Mouse (Mus musculus) telencephalon, adult 2 months (tissue): ENCODE results near the gene Pdpn.
"Not testable (repeated sequence)": the region's sequence is repeated elsewhere in the genome, so short reads cannot be mapped to it uniquely, and the experiment has no call there.

Source experiments
- DNase-seq: peaks from one replicate; pipeline ENCODE4 v3.0.0-alpha.2; 2011; ENCODE audit warnings: low read depth, low spot score

Gene Pdpn

DNA sequence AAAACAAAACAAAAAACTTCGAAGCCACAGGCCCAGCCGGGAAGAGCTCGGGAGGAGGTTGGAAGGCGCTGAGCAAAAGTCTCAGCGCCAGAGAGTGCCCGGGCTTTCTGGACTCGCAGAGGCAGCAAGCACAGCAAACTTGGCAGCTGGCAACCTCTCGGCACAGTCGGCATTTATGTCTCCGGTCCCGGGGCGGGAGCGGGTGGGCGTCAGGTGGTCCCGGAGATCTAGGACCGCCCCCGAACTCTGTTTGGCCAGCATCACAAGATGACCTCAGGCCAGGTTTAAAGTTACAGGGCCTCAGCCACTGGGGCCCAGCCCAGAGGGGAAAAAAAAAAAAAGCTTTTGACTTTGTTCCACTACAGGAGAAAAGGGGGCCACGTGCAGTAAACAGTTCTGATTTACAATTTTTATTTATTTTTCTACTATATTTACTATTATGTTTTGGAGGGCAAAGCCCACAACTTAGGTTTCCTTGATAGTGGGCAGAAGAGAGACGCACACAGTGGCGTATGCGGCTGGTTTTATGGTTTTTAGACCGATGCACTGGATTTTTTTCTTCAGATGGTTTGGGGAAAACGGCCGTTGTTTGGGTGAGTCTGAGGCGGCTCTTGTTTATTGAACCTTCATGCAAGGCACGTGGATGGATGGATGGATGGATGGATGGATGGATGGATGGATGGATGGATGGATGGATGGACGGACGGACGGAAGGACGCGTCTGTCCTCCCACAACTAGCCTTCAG, at the start of gene Pdpn:
Pdpn (minus strand) TSS at position 240 of the 746 bp plus-strand sequence.
- DNase-seq: no peak

DNA sequence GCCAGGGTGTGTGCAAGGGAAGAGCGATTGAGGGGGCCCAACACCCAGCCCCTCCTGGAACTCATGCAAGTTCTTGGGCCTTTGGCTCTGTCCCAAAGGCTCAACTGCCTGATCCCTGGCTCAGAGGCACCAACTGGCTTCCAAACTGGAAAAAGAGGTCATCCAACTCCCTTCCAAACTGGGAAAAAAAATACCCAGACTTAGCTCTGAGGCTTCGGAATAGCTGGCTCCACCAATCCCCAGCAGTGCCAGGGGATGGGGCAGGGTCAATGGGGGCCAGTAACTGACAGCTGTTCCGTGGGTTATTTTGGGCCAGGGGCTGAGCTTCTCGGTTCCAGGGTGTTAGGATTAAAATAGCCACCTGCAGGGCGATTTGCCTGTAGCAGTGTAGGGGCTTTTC, 49.3 kb upstream of the Pdpn start:
- DNase-seq: no peak

DNA sequence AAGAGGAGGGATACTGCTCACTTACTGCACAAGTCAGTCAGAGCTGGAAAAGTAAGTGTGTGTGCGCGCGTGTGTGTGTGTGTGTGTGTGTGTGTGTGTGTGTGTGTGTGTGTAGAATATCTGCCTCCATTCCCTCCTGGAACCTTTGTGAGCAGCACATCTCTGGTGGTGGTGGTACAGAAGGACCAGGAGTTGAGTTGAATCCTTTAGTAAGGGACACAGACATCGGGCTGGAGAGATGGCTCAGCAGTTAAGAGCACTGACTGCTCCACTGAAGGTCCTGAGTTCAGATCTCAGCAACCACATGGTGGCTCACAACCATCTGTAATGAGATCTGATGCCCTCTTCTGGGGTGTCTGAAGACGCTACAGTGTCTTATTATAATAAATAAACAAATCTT, 46.1 kb upstream of the Pdpn start:
- DNase-seq: not testable (repeated sequence)

DNA sequence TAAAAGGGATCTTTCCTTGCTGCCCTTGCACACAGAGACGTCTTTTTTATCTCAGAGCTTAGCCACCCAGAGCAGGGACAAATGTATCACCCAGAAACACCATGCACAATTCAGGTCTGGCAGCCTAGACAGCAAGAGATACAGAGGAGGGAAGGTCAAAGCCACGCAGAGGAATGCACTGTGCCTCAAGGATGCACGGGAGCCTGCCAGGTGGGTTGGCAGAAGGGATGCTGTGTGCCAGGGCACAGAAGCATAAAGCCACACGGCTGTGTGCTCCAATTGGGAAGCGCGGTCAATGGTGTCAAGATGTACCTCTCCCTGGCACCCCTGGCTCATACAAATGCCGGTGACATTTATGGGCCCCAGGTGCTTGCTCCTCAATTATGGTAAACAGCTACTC, 42.1 kb upstream of the Pdpn start:
- DNase-seq: no peak

DNA sequence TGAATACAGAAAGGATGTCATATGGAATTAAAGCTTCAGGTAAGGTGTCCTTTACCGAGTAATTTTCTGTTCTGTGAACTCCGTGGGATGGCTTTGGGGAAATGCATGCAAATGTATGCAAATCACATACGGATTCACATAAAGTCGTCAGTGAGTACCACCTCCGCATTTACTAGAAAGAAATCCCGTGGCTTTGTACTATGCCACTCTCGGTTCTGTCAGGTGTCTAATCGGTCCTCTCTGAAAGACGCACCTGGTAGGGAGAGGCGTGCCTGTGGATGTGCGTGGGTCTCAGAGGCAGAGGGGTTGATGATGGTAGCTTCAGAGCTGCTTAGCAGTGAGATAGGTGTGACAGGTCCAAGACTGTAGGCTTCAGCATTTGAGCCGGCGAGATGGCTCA, 40.4 kb upstream of the Pdpn start:
- peak; percentile 41 for DNase-seq

DNA sequence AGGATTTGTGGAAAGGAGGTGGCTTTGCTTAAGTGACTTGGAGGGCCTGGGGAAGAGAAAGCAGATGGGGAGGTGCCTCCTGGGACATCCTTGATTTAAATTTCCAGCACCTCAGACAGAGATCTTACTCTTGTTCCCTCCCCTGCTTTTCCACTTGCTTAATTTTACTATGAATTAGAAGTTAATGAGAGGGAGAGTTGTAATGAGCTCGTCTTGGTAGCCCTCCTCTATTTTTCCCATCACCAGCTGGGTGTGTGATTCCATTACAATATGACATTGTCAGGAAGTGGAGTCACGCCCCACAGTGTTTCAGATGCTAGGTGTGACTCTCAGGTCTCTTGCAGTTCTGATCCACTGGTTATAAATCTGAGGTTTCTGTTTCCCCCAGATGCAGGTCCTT, 36.7 kb upstream of the Pdpn start:
- DNase-seq: no peak

DNA sequence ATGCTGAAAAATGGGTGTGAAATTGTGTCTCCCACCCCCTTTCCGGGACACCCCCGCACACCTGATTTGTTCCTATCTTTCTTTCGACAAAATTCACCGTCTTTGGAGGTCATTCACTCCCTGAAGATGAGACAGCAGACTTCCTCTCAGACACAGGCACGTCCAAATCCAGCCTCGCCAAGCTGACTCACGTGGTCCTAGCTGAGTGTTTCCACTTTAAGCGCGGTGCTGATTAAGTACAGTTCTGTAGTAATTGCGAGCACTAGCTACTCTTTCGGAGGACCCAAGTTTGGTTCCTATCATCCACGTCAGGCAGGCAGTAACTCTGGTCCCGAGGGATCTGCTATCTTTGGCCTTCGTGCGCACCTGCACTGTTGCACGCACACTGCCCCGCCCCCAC, 35.6 kb upstream of the Pdpn start:
- no peak for DNase-seq

DNA sequence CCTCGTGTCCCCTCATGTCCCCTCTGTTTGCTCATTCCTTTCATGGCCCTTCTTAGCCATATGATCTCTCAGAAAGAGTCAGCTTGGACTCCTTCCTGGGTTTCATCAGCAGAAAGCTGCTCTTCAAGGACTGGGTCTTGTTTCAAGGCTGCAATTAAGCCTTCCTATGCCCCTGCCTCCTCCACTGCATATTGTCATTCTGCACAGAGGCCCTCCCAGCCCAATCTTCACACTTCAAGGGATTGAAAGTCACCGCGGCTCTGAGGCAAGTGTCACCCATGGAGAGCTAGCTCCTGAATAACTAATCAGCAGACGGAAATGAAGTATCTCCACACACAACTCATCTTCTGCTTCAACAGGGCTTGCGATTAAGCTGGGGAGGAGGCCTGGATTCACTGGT, 34.8 kb upstream of the Pdpn start:
- no peak for DNase-seq

DNA sequence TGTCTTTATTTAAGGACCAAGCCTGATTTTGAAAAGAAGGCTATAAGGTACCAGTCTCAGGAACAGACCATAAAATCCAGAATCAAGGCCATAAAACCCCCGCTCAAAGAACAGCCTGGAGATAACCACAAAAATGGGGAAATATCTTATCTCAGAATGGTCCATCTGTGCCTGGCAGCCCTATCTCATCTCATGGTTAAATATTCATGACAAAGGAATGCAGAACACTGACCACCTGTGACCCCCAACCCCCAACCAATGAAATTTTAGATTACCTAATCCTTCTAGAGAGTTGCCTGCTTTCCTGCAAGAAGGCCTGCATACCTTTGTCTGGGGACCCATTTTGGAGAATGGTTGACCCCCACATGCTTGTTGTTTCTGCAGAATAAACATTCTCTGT, 32.4 kb upstream of the Pdpn start:
- DNase-seq: no peak

DNA sequence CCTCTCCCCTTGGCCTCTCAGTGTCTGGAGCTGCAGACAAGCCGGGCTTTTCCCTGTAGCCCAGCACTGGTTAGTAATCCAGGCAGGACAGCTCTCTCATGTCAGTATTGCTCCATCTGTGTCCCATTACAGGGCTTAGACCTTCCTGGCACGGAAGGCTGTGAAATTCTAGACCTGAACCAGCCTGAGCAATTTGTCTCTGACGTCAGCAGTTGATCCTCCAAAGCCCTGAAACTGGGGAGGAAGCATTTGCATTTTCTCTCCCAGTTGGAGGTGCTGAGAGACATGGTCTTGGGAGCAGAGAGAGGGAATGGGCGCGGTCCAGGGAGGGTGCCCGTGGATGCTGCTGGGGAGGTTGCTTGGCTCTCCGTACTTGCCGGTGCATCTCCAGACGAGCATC, 31.2 kb upstream of the Pdpn start:
- DNase-seq: no peak

DNA sequence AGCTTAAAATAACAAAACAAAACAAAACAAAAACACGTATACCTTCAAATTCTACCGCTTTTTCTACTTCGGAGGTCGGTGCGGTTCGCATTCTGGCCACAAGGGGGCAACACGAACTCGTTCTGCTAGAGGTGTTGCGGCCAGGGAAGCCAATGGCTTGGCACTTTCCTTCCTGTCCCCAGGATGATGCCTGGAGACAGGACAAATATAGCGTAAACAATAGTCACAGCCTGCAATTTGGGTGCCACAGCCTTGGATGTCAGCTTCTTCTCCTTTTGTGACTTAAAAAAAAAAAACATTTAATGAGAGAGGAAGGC, 26.2 kb upstream of the Pdpn start:
- DNase-seq: no peak

DNA sequence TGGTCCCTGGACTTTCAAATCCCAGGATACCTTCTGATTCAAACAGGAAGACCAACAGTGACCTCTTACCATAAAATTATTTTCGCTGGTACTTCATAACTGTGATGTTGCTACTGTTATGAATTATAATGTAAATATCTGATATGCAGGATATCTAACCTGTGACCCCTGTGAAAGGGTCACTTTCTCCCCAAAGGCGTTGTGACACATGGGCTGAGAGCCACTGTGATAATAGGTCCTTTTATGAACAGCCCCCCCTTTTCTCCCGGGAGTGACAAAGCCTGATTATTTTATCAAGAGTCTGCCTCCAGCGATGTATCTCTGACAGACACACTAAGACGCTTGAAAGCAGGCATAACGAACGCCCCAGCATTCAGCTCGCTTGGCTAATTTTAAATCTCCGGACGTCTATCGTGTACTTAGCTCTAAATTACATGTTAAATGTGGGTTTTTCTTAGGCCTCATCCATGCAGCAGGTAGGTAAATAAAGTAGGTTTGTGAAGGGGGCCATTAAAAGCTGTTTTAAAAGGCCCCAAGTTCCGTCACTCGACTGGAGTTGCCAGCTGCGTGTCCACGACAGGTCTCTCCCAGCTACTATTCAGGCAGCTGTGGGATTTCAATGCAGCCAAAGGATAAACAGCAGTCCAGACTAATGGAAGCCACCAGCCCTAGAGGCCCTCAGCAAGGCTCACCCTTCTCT, 25.7 kb upstream of the Pdpn start:
- DNase-seq: no peak

DNA sequence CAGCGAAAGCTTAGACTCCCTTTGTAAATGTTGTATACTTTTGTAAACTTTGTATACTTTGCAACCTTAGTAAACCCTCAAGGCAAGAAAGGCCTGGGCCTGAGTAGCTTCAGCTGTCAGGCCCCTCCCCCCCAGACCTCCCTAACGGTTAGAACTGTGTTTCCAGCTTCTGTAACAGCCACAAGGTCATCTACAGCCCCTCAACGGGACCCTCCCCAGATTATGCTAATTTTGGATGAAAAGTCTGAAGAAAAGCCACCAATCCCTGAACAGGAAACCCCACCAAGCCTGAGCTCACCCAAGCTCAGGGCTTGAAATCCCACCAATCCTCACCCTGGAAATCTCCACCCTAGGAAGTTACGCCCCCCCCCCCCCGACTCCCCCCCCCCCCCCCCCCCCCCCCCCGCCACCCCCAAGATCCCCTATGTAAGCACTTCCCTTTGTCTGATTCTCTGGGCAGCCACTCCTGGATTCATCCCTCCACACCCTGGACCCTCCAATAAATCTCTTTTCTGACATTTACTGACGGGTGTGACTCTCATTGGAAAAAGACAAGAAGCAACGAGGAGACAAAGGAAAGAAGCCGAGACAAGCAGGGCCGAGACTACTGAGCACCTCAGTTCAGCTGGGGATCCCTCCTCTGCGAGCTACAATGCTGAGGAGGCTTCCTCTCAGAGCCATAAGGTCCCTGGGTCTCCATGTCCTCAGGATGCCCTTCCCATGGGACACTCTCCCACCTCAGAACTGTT, 25.0 kb upstream of the Pdpn start:
- DNase-seq: no peak

DNA sequence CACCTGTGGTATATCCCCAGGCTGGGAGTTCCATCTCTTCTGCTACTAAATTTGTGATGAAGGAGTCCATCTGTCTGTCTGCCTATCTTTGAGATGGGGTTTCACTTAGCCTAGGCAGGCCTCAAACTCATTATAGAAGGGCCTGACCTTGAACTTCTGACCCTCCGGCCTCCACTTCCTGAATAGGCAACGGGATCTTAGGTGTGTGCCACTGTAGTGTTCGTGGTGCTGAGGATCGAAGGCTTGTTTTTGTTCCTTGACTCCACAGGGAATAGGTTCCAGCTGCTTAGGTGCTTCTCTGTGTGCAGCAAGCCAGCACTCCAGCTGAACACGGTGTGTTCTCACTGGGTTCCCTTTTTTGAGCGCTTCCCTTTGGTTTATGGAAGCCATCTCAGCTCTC, 13.9 kb upstream of the Pdpn start:
- DNase-seq: no peak

DNA sequence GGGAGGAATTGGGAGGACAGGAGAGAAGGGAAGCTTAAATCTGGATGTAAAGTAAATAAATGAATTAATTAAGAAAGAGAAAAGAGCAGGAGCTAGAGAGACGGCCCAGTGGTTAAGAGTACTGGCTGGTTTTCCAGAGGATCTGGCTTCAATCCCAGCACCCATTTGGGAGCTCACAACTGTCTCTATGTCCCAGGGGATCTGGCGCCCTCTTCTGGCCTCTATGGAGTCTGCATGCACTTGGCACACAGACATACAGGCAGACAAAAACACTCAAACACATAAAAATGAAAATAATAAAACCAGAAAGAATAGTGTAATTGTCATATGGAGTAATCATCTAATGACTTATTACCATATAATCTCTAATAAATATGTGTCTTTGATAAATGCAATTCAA, 12.0 kb upstream of the Pdpn start:
- no peak for DNase-seq

DNA sequence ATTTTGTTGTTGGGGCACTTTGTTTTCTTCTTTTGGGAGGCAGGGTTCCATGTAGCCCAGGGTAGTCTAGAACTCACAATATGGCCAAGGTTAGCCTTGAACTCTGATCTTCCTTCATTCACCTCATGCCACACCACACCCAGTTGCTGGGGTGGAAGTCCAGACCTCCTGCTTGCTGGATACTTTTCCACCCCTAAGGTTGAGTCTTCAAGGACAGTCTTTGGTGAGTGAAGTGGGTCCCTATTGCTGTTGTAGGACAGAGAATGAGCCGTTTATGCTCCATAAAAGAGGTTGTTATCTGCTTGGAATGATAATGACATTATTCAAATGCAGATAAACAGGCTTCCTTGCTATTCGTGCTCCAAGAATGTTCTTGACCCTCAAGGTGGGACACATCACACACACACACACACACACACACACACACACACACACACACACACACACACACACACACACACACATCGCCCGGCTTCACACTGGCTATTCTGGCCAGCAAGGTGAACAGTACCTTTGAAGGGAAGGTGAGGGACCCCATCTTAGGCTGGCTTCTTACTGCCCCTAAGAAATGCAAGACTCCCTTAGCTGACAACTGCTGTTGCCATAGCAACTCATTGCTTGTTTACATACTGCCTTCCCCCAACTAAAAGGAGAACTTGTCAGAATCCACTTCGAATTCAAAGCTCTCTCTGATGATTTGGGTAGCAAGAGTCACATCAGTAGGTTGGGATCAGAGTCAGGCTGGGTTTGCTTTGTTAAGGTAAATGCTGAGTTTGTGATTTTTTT, 6.8 kb upstream of the Pdpn start:
- no peak for DNase-seq

DNA sequence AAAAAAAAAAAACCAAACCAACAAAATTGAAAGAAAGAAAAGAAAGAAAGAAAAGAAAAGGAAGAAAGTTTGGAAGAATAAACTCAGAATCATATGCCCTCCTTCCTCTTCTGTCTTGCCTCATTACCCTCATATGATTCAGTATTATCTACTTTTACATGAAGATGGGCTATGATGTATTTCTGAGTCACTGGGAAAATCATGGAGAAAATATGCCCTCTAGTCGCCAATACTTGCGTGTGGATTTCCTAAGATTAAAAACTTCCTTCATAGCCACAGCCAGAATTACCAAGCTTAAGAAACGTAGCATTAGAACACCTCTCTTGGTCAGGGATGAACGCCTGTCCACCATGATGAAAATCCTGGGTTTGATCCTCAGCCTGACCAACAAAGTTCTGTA, 5.7 kb upstream of the Pdpn start:
- DNase-seq: no peak

DNA sequence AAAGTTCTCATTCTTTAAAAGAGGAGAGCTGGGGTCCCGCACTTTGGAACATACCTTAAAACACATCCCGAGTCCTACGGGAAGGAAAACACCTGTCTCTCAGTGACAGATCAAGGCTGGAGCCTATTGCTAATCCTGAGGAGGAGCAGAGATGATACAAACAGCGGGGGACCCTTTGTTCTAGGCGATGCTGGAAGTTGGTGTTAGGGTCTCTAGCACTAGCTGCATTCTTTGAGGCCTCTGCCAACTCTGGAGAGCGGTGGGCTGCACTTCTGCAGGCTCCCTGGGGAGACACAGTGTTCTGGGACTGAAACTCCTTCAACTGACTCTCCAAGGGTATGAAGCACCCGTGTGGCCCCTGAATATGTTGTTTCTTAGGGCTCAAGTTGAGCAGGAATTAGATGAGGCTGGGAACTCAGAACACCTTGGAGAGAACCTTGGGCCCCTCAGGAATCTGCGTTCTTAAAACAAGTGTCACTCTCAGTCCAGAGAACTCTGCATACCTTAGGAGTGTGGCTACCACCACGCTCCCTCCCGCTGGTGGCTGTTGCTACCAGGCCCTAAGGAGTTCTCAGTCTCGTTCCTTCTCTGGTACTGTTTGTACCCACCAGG, 3.0 kb upstream of the Pdpn start:
- no peak for DNase-seq

DNA sequence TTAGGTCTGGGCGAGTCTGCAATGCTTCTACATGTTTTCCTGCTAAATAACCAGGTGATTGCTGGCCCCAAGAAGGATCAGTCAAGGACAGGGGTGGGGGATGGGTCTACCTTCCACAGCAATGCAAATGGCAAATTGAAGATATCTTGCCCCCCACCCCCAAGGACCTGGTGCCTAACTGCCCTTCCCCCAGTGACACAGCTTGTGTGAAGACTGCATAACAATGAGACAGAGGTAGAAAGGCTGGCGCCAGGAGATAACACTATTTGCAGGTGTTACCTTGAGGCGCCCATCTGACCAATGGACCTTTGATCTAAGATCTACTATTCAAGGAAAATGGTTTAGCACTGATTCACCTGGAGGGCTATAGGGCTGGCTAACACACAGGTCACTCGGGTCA, 2.5 kb upstream of the Pdpn start:
- no peak for DNase-seq

DNA sequence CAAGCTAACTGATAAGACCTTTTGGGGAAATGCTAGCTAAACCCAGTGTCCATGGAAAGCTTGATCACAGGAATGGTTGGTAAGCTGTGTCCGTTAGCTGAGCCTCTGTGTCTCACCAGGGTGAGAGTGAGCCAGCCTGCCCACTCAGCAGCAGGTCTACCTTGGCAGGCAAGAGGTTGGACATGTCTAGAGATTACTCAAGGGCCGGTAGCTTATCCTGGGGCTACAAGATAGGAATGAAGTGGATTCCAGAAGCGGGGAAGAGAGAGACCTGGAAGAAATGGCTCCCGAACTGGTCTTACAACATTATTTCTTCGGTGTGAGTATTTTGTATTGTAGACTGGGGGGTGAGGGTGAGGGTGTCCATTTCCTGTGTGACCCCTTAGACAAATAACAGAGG, 1.7 kb upstream of the Pdpn start:
- DNase-seq: no peak

DNA sequence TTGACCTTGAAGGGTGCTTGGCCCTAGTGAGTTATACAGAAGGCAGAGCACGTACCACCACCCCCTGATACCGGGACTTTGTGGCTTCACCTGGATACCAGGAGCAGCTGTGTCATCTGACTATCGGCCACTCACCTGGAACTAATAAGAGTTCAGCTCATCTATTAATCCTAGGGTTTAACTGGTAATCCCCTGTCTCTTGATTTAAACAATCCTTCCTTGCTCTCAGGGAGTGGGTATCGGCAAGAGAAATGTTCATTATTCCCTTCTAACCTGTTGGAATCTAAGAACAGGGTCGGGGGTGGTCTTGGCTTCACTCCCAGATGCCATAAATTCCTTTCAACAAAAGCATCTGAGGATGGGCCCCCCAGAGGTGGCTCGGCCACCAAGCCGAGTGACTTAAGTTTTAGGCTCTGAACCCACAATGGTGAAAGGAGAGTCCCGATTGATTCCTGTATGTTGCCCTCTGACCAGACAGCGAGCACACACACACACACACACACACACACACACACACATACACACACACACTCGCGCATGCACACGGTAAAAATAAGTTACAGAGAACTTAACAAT, 837 bp upstream of the Pdpn start:
- no peak for DNase-seq
